Mouse (Mus musculus): ENCODE measurements around the gene Grhl3.
A peak's percentile ranks its signal among the peaks of the same experiment; 100 is the strongest.

The Grhl3 gene

GRCm38 (mm10) chr4:135494521-135495396 is 78.7 kb downstream of the Grhl3 start, which contains the start of the genes Stpg1 and Nipal3:
Gene Stpg1, plus strand, starts transcription at chr4:135494790.
Gene Nipal3, minus strand, starts transcription at chr4:135495038.
- DNase-seq (ENCODE audit: low read depth, low spot score) = peak; percentile 86

GRCm38 (mm10) chr4:135493691-135494520 is 79.5 kb downstream of the Grhl3 start:
- peak; percentile 45 for DNase-seq (ENCODE audit: low read depth, low spot score)

- DNase-seq (ENCODE audit: low read depth, low spot score) = no peak
Observed at GRCm38 (mm10) chr4:135493271-135493670, 80.2 kb downstream of the Grhl3 start.

Measured in 3T3-L1 (cell line).